11 mouse cellular contexts compared by ENCODE assay signal in genomic region chr1:85751932-85752680, GRCm38 (mm10). TPM values are rescaled to one million over a fixed set of nuclear protein-coding genes. Genes with fewer than 3 reads are reported as not detected.
DNase-seq lines count a peak whose midpoint lies in the region; ATAC-seq and TF ChIP-seq lines count a peak whose summit lies in the region.
"Had no signal": no experiment of that assay in that cellular context is flagged by ENCODE, and none has a peak within 500 bp of the region (broad histone marks: within the 10 kb centered on the region; RNA-seq: fewer than 3 reads in every experiment).

No protein-coding gene starts in this region.

- no peaks in the 10 kb centered on the region for H3K9me3 ChIP-seq in hindbrain, embryonic 10.5 days
- no peaks in the 10 kb centered on the region for H3K9me3 ChIP-seq in hindbrain, embryonic 11.5 days (ENCODE audit: control insufficient read depth, low read length)
- no peaks in the 10 kb centered on the region for H3K9me3 ChIP-seq in CH12.LX (replicated peaks; ENCODE audit: low read length)
- no peaks in the 10 kb centered on the region for H3K9me3 ChIP-seq in embryonic facial prominence, embryonic 11.5 days (replicated peaks; ENCODE audit: control insufficient read depth, low read length)
- no peaks in the 10 kb centered on the region for H3K9me3 ChIP-seq in forebrain, embryonic 12.5 days
- H3K9me3 ChIP-seq: intestine, embryonic 15.5 days had no signal

- no peak for TF ChIP-seq CTCF in CH12.LX (conservative IDR thresholded peaks at IDR 0.05 in 1 of 2, IDR thresholded peaks at IDR 0.05 in 1 of 2; ENCODE audit: low read depth in 2 of 2, low read length in 2 of 2)

- H3K27me3 ChIP-seq in hindbrain, embryonic 10.5 days (ENCODE audit: insufficient read depth, poor library complexity, severe bottlenecking), result no peaks in the 10 kb centered on the region
- H3K27me3 ChIP-seq in hindbrain, embryonic 11.5 days (ENCODE audit: control insufficient read depth, insufficient read depth, low read length), result no peaks in the 10 kb centered on the region
- H3K27me3 ChIP-seq in CH12.LX (replicated peaks), result no peaks in the 10 kb centered on the region
- H3K27me3 ChIP-seq in embryonic facial prominence, embryonic 11.5 days (ENCODE audit: control insufficient read depth, insufficient read depth, low read length), result no peaks in the 10 kb centered on the region
- no peaks in the 10 kb centered on the region for H3K27me3 ChIP-seq in forebrain, embryonic 12.5 days
- H3K27me3 ChIP-seq: intestine, embryonic 15.5 days had no signal

- no peak; the same call in 1 of the 2 replicates for TF ChIP-seq RAD21 in CH12.LX (IDR thresholded peaks at IDR 0.05; ENCODE audit: low read depth, low read length)

- no peak for DNase-seq in hindbrain, embryonic 10.5 days (ENCODE audit: low spot score)
- no peak for DNase-seq in hindbrain, embryonic 11.5 days (ENCODE audit: low spot score)
- peak; percentile 77 for DNase-seq in CH12.LX (ENCODE audit: extremely low read depth)
- DNase-seq in embryonic facial prominence, embryonic 11.5 days (ENCODE audit: low spot score), result no peak
- DNase-seq in urinary bladder, postnatal 10 days (ENCODE audit: low spot score), result no peak
- DNase-seq in B cell, adult 2 months, result no peak
- DNase-seq: right cerebral cortex, postnatal 14 days had no signal

- no peaks in the 10 kb centered on the region; the same call in 1 of the 2 replicates for H3K79me2 ChIP-seq in CH12.LX (replicated peaks; ENCODE audit: control insufficient read depth, extremely low read depth, insufficient read depth, poor library complexity, severe bottlenecking)

- H3K27ac ChIP-seq in hindbrain, embryonic 10.5 days, result peak overlapping the region; percentile 60; the same call in 1 of the 2 replicates
- no peak overlapping the region for H3K27ac ChIP-seq in hindbrain, embryonic 11.5 days (ENCODE audit: low read depth, low read length)
- H3K27ac ChIP-seq in CH12.LX (ENCODE audit: insufficient read depth, low read depth), result peak overlapping the region; percentile 94
- no peak overlapping the region for H3K27ac ChIP-seq in embryonic facial prominence, embryonic 11.5 days (replicated peaks; ENCODE audit: low read depth, low read length)
- no peak overlapping the region for H3K27ac ChIP-seq in forebrain, embryonic 12.5 days
- H3K27ac ChIP-seq: intestine, embryonic 15.5 days had no signal

- 82% methylated on average over 11 of the region's 11 CpGs for WGBS in hindbrain, embryonic 10.5 days
- 88% methylated on average over 11 of the region's 11 CpGs for WGBS in hindbrain, embryonic 11.5 days
- WGBS in embryonic facial prominence, embryonic 11.5 days, result 83% methylated on average over 11 of the region's 11 CpGs
- WGBS in forebrain, embryonic 12.5 days, result 77% methylated on average over 11 of the region's 11 CpGs

- in situ Hi-C loops in CH12.LX (cut with MboI; ENCODE audit: low pct_ligation_motif_present, low pct_unique_long_range_greater_than_20kb, low sequenced_read_pairs), result loop anchor here (5.0 kb wide), 3 partner anchors 40 to 255 kb away; partner anchors contain the start of gene Cab39

- no peak for ATAC-seq in hindbrain, embryonic 11.5 days (ENCODE audit: low FRiP score)
- 0 out of 2 replicates have a peak, but pooled peaks have one; percentile 8 for ATAC-seq in embryonic facial prominence, embryonic 11.5 days (replicated peaks; ENCODE audit: insufficient number of reproducible peaks, low FRiP score, low TSS enrichment, low read depth)
- 0 out of 2 replicates have a peak, but pooled peaks have one; percentile 31 for ATAC-seq in megakaryocyte-erythroid progenitor cell, adult 5-6 weeks (replicated peaks; ENCODE audit: low FRiP score, low TSS enrichment, poor library complexity, severe bottlenecking)
- no peak for ATAC-seq in forebrain, embryonic 12.5 days (ENCODE audit: low FRiP score)
- ATAC-seq: intestine, embryonic 15.5 days had no signal

- H3K4me3 ChIP-seq in hindbrain, embryonic 10.5 days, result no peak overlapping the region
- no peak overlapping the region for H3K4me3 ChIP-seq in hindbrain, embryonic 11.5 days (ENCODE audit: low read depth, low read length)
- peak overlapping the region; percentile 36 to 57 (median 42) for H3K4me3 ChIP-seq in CH12.LX (replicated peaks in 1 of 3; ENCODE audit: low read depth in 2 of 3, low read length in 2 of 3, poor library complexity in 1 of 3)
- no peak overlapping the region for H3K4me3 ChIP-seq in embryonic facial prominence, embryonic 11.5 days (ENCODE audit: low read depth, low read length)
- H3K4me3 ChIP-seq in forebrain, embryonic 12.5 days (replicated peaks), result no peak overlapping the region
- H3K4me3 ChIP-seq: intestine, embryonic 15.5 days had no signal

- peak; percentile 29; the same call in 1 of the 2 replicates for TF ChIP-seq POLR2A in CH12.LX (IDR thresholded peaks at IDR 0.05; ENCODE audit: low read depth, low read length)

- no peak overlapping the region for H3K9ac ChIP-seq in hindbrain, embryonic 11.5 days (ENCODE audit: low read depth, low read length)
- H3K9ac ChIP-seq in CH12.LX (ENCODE audit: insufficient read depth, low read depth), result peak overlapping the region; percentile 72
- no peak overlapping the region; the same call in 1 of the 2 replicates for H3K9ac ChIP-seq in embryonic facial prominence, embryonic 11.5 days (replicated peaks; ENCODE audit: low read length)
- no peak overlapping the region for H3K9ac ChIP-seq in forebrain, embryonic 12.5 days
- H3K9ac ChIP-seq: intestine, embryonic 15.5 days had no signal

- dilution Hi-C loops in CH12.LX (cut with MboI; ENCODE audit: extremely low pct_ligation_motif_present, extremely low pct_unique_long_range_greater_than_20kb, low sequenced_read_pairs), result no loop called here

- no peak for TF ChIP-seq EP300 in CH12.LX (IDR thresholded peaks at IDR 0.05; ENCODE audit: low read length)

- H3K36me3 ChIP-seq in hindbrain, embryonic 10.5 days, result no peaks in the 10 kb centered on the region
- no peaks in the 10 kb centered on the region for H3K36me3 ChIP-seq in hindbrain, embryonic 11.5 days (ENCODE audit: control insufficient read depth, insufficient read depth, low read length)
- H3K36me3 ChIP-seq in CH12.LX (replicated peaks in 1 of 2; ENCODE audit: control insufficient read depth in 1 of 2, insufficient read depth in 1 of 2, low read length in 1 of 2), result peaks cover 4 to 15% of the 10 kb centered on the region in 2 experiments
- H3K36me3 ChIP-seq in embryonic facial prominence, embryonic 11.5 days (replicated peaks; ENCODE audit: control insufficient read depth, insufficient read depth, low read depth, low read length), result no peaks in the 10 kb centered on the region
- H3K36me3 ChIP-seq in forebrain, embryonic 12.5 days (replicated peaks), result no peaks in the 10 kb centered on the region
- H3K36me3 ChIP-seq: G1E; intestine, embryonic 15.5 days had no signal

- peaks cover 16% of the 10 kb centered on the region for H3K4me1 ChIP-seq in hindbrain, embryonic 10.5 days (replicated peaks)
- no peaks in the 10 kb centered on the region for H3K4me1 ChIP-seq in hindbrain, embryonic 11.5 days (replicated peaks; ENCODE audit: control insufficient read depth, insufficient read depth, low read length)
- peaks cover 19 to 57% of the 10 kb centered on the region in 2 experiments for H3K4me1 ChIP-seq in CH12.LX (ENCODE audit: control insufficient read depth in 1 of 2, insufficient read depth in 2 of 2)
- H3K4me1 ChIP-seq in embryonic facial prominence, embryonic 11.5 days (ENCODE audit: control insufficient read depth, insufficient read depth, low read length), result no peaks in the 10 kb centered on the region
- peaks cover 7% of the 10 kb centered on the region; the same call in 1 of the 2 replicates for H3K4me1 ChIP-seq in forebrain, embryonic 12.5 days
- H3K4me1 ChIP-seq: intestine, embryonic 15.5 days had no signal

- no peak overlapping the region for H3K4me2 ChIP-seq in hindbrain, embryonic 11.5 days (replicated peaks; ENCODE audit: low read depth, low read length)
- H3K4me2 ChIP-seq in CH12.LX (ENCODE audit: insufficient read depth, low read depth, poor library complexity, severe bottlenecking), result peak overlapping the region; percentile 52
- H3K4me2 ChIP-seq in embryonic facial prominence, embryonic 11.5 days (ENCODE audit: low read depth, low read length), result no peak overlapping the region
- H3K4me2 ChIP-seq in forebrain, embryonic 12.5 days, result no peak overlapping the region
- H3K4me2 ChIP-seq: intestine, embryonic 15.5 days had no signal

TF ChIP-seq in CH12.LX, 34 proteins besides CTCF, POLR2A, EP300 and RAD21 (continues in another document):
- TF ChIP-seq MAZ (IDR thresholded peaks at IDR 0.05; ENCODE audit: low read depth, low read length) (peak; percentile 35; the same call in 1 of the 2 replicates), HCFC1 (IDR thresholded peaks at IDR 0.05; ENCODE audit: low read depth, low read length) (peak; percentile 66), ZKSCAN1 (IDR thresholded peaks at IDR 0.05; ENCODE audit: borderline replicate concordance, low read depth, low read length) (no peak), NELFE (IDR thresholded peaks at IDR 0.05; ENCODE audit: low read depth, low read length) (peak; percentile 11; the same call in 1 of the 2 replicates), KAT2A (IDR thresholded peaks at IDR 0.05; ENCODE audit: insufficient replicate concordance, low read length) (no peak)

RNA-seq across cellular contexts. Expression of gene A630001G21Rik, which starts 26.3 kb away (rescaled TPM):
- 1.3 and 1.4 TPM in 2 replicates for polyA plus RNA-seq in hindbrain, embryonic 10.5 days (2016; fragmentation: Nextera tagmentation; extraction: Ambion mirVana)
- 1.4 and 2.3 TPM in 2 replicates for polyA plus RNA-seq in hindbrain, embryonic 11.5 days (2014; fragmentation: Nextera tagmentation; extraction: Ambion mirVana)
- total RNA-seq in CH12.LX (2012; rRNA removed) (55.8 and 64.7 TPM in 2 replicates), CH12.LX (2014; rRNA removed) (151 and 164 TPM in 2 replicates)
- polyA plus RNA-seq in CH12.LX (2012; ENCODE audit: insufficient read length, low read depth), result 130 and 139 TPM in 2 replicates
- polyA plus RNA-seq in embryonic facial prominence, embryonic 11.5 days (2014; fragmentation: Nextera tagmentation; extraction: Ambion mirVana), result 1.3 and 1.7 TPM in 2 replicates
- total RNA-seq in megakaryocyte-erythroid progenitor cell, adult 5-6 weeks (2014; fragmentation: Nextera tagmentation), result 35.7 and 49.8 TPM in 2 replicates
- 15.5 and 23.5 TPM in 2 replicates for total RNA-seq in megakaryocyte-erythroid progenitor cell, adult 5-6 weeks (2017)
- 0.53 and 1.6 TPM in 2 replicates for polyA plus RNA-seq in forebrain, embryonic 12.5 days (2016; fragmentation: Nextera tagmentation; extraction: Ambion mirVana)
- polyA plus RNA-seq: G1E had no signal

RNA-seq across cellular contexts. Expression of gene Cab39, which starts 41.1 kb away (rescaled TPM):
- 41.7 and 43.1 TPM in 2 replicates for polyA plus RNA-seq in hindbrain, embryonic 10.5 days (2016; fragmentation: Nextera tagmentation; extraction: Ambion mirVana)
- polyA plus RNA-seq in hindbrain, embryonic 11.5 days (2014; fragmentation: Nextera tagmentation; extraction: Ambion mirVana), result 72.7 and 77.1 TPM in 2 replicates
- total RNA-seq in CH12.LX (2012; rRNA removed) (90.2 and 101 TPM in 2 replicates), CH12.LX (2014; rRNA removed) (239 and 263 TPM in 2 replicates)
- polyA plus RNA-seq in CH12.LX (2012; ENCODE audit: insufficient read length, low read depth), result 98.4 and 111 TPM in 2 replicates
- polyA plus RNA-seq in embryonic facial prominence, embryonic 11.5 days (2014; fragmentation: Nextera tagmentation; extraction: Ambion mirVana), result 49.1 and 61.5 TPM in 2 replicates
- 53.9 and 68.0 TPM in 2 replicates for total RNA-seq in megakaryocyte-erythroid progenitor cell, adult 5-6 weeks (2014; fragmentation: Nextera tagmentation)
- 113 and 117 TPM in 2 replicates for total RNA-seq in megakaryocyte-erythroid progenitor cell, adult 5-6 weeks (2017)
- 68.3 and 69.7 TPM in 2 replicates for polyA plus RNA-seq in forebrain, embryonic 12.5 days (2016; fragmentation: Nextera tagmentation; extraction: Ambion mirVana)

Comparison
In these comparisons a context has a peak if more than half of its experiments do, and no peak if none do; other contexts are left out.
1. H3K27ac ChIP-seq: peak in hindbrain, embryonic 10.5 days (single experiment) and CH12.LX (single experiment); none in hindbrain, embryonic 11.5 days (single experiment), embryonic facial prominence, embryonic 11.5 days (single experiment) and forebrain, embryonic 12.5 days (single experiment).
2. H3K4me3 ChIP-seq: peak in CH12.LX (3 of 3); none in hindbrain, embryonic 10.5 days (single experiment), hindbrain, embryonic 11.5 days (single experiment), embryonic facial prominence, embryonic 11.5 days (single experiment) and forebrain, embryonic 12.5 days (single experiment).
3. ATAC-seq: peak in embryonic facial prominence, embryonic 11.5 days (single experiment) and megakaryocyte-erythroid progenitor cell, adult 5-6 weeks (single experiment); none in hindbrain, embryonic 11.5 days (single experiment) and forebrain, embryonic 12.5 days (single experiment).
4. RNA of gene A630001G21Rik, which starts 26.3 kb away (polyA plus RNA-seq): 130 to 139 TPM in CH12.LX; 1.4 to 2.3 TPM in hindbrain, embryonic 11.5 days, 1.3 to 1.7 TPM in embryonic facial prominence, embryonic 11.5 days, 0.53 to 1.6 TPM in forebrain, embryonic 12.5 days and 1.3 to 1.4 TPM in hindbrain, embryonic 10.5 days; every median in the first group is over 10 times any median in the second.